Mouse (Mus musculus) liver, adult (tissue): Measurements from ENCODE around the gene E2f6.

Experiments used
- GATA4 ChIP-seq: IDR thresholded peaks from 2 replicates; pipeline ENCODE4 v1.6.1; 2014; ENCODE audit warnings: mild to moderate bottlenecking, low read length; ENCODE audit not compliant: insufficient replicate concordance

Gene E2f6

DNA sequence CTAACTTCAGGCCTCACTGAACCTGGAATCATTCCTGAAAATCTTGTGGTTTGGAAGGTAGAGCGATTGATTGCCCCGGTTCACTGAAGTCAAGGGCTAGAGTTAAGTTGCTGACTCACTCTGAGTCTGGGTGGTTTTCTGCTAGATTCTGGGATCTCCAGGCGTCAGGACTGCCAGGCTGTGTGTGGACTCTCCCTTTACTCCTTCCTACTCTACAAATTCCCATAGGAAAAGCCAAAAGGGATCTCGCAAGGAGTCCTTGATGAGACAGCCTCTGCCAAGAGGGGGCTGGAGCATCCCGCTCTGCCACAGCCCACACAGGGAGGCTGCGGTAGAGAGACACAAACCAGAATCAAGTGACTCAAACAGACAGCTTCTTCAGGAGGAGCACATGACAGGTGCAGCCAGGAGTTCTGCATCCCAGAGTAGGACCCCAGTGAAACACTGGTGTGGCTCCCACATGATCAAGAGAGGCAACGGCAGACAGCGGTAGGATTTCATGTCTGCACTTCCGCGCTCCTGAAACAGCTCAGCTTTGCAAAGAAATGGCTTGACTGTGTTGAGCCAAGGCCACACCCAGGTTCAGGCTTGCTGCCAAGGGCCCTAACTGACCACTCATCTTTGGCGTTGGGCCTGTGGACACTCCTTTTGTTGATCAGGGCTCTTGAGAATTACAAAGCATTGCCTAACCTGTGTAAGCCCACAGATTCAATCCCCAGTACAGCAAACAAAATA, 42.8 kb downstream of the E2f6 start:
- TF ChIP-seq GATA4 = no peak

DNA sequence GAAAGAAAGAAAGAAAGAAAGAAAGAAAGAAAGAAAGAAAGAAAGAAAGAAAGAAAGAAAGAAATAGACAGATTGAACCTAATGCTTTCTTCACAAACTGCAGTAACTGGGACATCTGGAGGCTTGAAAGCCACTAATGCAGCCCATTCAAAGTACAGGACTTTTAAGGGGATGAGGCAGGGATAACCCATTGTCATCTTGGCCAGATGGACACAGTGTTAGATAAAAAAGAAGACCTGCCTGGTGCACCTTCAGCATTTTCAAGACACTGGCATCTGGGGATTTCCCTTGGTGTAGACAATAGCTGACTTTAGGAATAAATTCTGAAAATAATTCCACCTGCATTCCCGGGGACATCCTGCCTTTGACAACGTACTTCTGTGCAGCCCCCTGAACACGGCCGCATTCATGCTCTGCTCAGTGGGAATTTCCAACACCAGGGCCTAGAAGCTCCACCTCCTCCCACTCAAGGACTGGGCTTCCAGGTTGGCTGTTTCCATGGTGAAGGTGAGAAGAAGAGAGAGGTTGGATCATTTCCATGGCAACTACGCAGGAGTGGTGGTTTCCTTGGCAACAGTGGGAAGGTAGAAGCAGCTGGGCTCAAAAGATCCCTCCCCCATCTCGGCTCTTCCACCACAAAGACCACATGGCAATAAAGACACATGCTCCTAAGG, 45.0 kb downstream of the E2f6 start:
- TF ChIP-seq GATA4 = no peak

DNA sequence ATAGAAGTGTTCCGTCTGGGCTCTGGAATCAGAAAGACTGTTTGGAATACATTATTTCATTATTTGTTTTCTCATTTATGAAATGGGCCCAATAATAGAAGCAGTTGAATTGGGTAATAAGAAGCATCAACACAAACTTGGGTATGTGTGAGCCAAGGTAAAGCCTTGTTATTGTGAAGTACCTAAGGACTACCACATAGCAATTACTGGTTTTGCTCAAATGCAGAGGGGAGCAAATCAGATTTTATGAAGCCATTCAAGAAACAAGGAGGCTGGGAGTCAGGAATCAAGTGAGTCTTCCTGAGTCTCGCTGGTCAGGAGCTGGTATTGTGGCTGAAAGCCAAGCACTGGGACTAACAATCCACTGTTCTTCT, 45.5 kb downstream of the E2f6 start:
- no peak for TF ChIP-seq GATA4

DNA sequence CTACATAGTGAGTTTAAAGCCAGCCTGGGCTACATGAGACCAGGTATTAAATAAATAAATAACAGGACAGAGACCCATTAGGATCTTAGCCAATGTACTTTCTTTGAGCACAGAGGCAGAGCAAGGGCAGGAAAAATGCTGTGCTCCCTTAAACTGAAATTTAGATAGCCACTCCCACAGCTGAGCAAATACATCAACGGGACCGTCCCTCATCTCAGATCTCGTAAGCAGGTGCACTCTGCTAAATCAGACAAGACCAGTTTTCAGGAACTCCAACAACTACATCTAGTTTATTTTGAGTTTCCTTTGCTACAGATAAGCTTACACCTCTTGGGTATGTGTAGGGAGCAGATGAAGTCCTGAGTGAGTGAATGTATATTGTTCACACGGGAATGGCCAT, 47.3 kb downstream of the E2f6 start:
- no peak for TF ChIP-seq GATA4

DNA sequence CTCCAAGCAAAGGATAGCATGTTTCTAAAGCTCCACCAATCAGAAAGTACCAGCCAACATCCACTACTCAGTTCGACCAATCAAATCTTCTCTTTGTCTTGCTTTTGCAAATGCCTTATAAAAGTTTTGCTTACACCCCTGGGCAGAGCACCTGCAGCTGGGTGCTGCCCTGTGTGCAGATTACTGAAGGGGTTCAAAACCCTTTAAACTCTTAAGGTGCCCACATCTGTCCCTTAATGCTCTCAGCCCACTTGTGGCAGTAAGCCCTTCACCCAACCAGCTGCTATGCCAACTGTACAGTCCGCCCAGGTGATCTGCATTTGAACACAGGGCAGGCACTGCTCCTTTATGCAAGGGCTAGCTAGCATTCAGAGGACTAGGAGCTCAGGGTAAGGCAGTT, 49.0 kb downstream of the E2f6 start:
- TF ChIP-seq GATA4 = no peak

DNA sequence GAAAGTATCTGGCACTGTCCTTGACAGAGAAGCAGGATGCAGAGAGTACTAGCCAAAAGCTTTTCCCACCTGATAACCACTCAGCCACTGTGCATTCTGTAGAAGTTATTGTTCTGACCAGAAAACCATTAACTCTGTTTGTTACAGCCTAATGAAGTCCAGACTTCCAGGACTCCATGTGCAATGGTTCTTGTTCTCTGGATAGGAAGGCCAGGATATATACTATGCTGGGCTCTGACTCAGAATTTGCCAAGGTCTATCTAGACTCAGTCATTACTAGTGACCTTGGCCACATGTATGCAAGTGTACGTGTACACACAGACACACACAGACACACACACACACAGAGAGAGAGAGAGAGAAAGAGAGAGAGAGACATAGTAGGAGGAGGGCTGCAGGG, 49.8 kb downstream of the E2f6 start:
- TF ChIP-seq GATA4 = no peak

DNA sequence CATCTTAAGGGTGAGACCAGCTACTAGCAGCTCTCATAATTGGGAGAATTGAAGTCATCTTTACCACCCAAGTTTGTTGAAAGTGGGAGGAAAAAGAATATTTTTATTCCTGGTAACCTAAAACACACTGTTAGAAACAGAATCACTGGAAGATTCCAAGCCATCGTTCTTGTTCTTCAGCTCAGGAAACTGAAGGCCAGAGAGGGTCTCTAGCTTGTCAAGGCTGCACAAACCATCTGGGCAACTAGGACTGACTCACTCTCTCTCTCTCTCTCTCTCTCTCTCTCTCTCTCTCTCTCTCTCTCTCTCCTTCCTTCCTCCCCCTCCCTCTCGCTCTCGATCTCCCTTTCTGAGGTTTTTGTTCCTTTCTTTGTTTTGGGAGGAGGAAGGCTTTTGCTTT, 50.2 kb downstream of the E2f6 start:
- no peak for TF ChIP-seq GATA4

DNA sequence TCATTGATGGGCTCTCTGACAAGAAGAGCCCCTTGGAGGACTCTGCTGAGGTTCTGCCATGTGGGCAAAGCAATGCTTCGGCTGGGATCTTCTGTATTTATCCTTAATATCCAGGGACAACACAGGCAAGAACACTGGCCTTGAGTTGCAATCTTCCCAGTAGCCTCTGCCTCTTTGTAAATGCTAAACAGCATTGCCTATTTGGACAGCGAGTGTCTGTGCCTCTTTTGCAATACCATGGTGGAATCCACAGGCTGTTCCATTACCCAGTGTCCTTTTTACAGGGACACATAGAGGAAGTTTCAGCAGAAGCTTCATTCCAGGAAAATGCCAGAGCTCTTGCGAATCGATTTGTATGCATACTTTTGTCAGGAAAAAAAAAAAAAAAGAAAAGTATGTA, 53.7 kb downstream of the E2f6 start:
- TF ChIP-seq GATA4 = no peak

DNA sequence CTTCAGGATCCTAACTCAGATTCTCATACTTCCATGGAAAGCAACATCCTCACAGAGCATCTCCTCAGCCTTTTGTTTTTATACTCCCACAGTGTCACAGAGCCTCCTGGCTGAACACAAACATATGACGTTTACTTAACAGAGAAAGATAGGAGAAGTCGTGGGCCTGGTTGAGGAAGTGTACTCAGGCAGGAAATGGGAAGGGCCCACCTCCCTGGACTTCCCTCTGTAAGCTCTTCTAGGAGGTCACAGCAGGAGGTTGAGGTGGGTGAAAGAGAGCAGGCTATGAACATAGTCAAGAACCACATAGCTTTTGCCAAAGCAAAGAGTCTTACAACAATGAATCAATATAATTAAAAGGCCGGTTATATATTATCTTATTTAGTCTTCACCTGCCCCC, 55.1 kb downstream of the E2f6 start:
- TF ChIP-seq GATA4 = peak; percentile 11; the same call in 1 of the 2 replicates

DNA sequence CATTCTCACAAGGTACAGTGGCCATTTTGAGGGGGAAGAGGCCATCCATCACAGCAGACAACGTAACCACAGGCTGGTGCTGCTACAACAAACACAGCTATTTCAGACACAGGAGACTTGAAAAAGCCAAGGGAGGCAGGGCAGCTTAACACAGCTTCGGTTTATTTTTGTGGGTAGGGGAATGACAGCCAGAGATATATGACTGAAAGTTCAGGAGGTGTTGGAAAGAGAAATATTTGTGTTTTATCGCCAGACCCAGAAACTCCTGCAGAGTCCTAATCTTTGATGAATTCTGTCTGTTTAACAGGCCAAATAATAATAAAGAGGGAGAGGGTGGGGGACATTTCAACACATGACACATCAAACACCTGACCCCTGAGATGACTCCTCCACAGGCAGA, 55.7 kb downstream of the E2f6 start:
- TF ChIP-seq GATA4 = no peak

DNA sequence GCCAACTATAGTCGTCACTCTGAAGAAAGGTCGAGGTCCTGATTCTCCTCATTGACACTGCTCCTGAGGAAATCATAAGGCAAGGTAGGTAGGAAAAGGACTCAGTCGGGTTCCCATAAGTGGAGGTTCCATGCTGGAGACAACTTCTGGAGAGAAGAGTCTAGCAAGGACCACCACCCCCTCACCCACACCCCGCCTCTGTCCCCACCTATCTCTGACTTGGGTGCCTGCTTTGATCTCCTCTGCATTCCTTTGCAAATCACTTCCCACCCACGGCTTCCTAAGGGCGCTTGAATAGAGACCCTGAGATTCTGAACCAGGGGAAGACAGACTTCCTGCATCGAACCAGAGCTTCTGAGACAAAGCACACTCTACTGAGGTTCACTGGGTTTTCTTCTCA, 56.5 kb downstream of the E2f6 start:
- TF ChIP-seq GATA4 = no peak

DNA sequence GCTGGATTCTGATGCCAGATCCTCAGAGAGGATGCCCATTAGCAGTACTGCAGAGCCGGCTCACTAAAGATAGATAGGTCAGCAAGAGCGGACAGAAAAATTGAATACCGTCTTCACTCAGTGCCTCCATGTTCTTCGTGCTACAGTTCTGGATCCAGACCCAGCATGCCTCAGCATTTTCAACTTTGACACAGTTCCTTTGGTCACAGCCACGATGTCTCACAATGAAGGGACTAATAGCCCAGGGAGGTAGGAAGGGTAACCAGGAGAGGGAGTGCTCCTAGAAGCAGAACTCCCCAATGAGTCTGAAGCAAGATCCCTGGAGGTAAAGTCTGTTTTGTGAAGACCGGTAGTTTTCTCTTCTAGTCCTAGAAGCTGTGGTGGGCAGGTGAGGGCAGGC, 57.9 kb downstream of the E2f6 start:
- no peak for TF ChIP-seq GATA4

DNA sequence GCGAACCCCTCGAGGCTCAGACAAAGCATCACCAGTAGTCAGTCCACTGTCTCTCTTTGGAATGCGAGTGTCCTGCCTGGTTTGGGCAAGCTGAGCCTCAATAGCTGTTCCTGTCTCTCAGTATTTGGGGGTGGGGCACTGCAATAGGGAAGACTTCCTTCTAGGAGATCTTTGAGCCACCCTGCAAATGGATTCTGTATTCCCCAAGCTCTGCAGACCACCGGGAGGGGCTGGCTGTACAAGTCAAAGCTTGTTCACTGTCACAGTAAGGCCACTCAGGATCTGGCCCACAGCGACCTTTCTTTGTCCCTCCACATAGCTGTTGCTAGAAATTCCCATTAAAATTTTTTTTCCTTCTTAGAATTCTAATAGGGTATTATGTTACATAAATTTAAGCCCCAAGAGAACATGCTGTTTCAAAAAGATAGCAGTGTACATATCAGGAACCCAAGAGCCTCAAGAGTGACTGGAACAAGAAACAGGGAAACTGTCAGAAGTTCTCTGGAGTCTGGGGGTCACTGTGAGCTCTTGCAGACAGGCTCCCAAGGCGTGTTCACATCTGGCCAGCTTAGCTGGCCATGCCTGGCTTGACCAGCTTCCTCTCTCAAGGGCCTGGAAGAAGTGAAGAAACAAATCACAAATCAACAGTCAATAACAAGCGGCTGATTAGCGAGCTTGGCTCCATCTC, 58.5 kb downstream of the E2f6 start:
- TF ChIP-seq GATA4 = no peak

DNA sequence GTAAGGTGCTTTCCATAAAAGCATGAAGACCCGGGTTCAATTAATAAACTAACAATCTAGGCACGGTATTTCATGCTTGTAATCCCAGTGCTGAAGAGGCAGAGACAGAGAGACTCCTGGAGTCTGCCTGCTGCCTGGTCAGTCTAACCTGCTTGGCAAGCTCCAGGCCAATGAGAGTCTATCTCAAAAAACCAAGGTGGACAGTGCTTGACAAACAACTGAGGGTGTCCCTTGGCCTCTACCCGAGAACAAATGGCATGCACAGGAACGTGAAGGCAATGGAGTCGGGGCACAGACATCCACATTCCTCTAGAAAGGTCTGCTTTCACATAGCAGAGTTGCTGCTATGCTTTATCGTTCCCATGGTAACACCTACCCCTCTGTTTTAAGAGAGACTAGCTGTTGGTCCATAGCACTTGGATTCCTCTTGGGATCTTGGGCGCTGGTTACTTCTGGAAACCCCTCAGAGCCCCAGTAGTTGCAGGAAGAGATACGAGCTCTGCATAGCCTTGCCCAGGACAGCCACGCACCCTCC, 59.2 kb downstream of the E2f6 start:
- TF ChIP-seq GATA4 = no peak

DNA sequence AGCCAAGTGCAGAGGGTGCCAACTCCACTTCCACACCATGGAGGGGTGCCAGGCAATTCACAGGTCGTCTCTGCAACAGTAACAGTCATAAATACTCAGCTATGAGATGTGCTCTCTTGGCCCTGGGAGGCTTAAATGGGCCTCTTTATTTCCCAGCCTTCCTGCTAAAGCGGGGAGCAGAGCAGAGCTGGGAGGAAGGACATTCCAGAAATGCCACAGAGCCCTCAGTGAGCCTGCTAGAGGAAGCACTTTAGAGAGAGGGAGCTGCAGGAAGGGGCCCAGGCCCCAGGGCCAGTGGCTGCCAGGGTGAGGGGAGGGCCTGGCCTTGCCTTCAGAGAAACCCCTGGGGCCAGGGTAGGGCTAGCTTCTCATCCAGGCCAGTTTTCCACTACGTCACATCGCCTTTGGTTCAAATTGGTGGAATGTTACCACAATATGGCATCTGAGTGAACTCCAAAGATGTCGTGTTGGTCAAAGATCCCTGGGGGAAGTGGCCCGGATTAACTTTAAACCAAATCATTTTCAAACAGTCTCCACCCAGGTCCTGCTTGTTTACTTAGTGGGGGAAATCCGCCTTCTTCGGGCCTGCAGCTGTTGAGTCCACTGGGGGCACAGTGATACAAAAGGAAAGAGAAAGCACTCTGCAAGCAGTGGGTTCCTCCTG, 59.8 kb downstream of the E2f6 start:
- no peak for TF ChIP-seq GATA4
